Mouse (Mus musculus) adrenal gland, adult 10 weeks (tissue): ENCODE data around the gene Fgr. TPM values are rescaled to one million over a fixed set of nuclear protein-coding genes. Genes with fewer than 3 reads are reported as not detected.

Experiments used
- polyA plus RNA-seq: library from polyadenylated mRNA; stranded (reverse); fragments of 350-450 nt; fragmentation: Illumina TruSeq; extraction: RNeasy Lipid Tissue Mini Kit (QIAGEN cat#74804); gene quantifications from one replicate; pipeline ENCODE4 v1.2.3, GENCODE M21; 2014; ENCODE audit warnings: low read depth, low replicate concordance

Fgr gene
- 0.23 TPM for polyA plus RNA-seq

DNA sequence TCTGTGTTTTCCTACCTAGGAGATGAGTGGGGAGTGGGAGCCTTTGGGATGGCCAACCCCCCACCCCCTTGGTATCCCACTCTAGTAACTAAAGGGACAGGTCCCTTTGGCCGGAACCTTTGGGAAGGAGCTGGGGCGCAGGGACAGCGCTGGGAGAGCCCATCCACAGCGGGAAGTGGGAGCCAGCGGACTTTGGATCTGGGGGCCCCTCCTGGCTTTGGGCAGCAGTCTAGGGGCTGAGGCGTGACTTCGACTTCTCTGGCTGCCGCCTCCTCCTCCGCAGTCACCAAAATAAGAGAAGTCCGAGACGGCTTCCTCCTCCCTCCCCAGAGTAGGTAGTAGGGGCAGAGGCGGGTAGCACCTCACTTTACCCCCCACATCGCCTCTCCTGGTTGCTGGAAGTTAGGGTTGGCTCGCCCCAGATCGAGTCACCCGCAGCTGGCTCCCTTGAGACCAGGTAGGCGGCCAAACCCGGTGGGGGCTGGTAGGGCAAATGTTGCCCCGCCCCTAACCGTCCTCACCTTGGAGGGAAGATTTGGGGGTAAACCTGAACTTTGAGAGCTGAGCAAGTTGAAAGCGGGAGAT, at the start of gene Fgr:
Gene Fgr, plus strand, starts transcription at position 282 of the 585 bp plus-strand sequence.

DNA sequence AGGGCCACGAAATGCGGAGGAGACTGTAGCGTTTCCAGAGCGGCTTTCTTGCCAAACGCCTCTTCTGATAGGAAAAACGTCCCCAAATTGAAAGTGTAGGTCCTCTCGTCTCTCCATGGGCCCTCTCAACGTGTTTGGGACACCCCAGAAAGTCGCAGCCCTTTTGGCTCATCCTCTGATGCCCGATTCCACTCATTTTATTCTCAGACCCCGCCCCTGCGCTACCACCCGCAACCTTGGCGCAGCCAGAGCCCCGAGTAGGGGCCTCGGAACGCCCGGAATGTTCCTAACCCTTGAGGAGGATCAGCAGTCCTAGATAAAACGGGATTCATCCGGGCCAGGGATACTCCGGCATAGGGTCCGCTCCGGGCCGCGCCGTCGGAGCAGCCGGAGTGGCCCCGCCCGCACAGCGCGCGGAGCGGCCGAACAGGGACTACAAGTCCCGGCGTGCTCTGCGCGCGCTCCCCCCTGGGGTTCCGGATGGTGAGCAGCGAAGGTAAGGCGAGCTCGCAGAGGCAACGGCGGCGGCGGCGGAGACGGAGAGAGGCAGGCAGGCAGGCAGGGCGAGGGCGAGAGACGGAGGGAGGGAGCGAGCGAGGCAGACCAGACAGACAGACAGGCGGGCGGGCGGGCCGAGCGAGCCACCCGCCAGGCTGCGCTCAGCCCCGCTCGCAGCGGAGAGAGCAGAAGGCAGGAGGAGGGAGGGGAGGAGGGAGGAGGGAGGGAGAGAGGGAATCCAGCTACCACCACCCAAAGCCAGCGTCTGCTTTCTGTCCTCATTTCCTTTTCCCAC, 37.3 kb downstream of the Fgr start, which contains the start of gene Ahdc1:
Gene Ahdc1, plus strand, starts transcription at position 233 of the 793 bp plus-strand sequence.

Other genes with a start within 250 kb of the Fgr start
- 4.1 TPM for gene Xkr8, start 241.5 kb upstream of the Fgr start, polyA plus RNA-seq
- gene Smpdl3b, start 216.8 kb upstream of the Fgr start, polyA plus RNA-seq = 2.1 TPM
- gene Rpa2, start 205.8 kb upstream of the Fgr start, polyA plus RNA-seq = 6.5 TPM
- 0.47 TPM for gene Themis2, start 177.7 kb upstream of the Fgr start, polyA plus RNA-seq
- 13.7 TPM for gene Ppp1r8, start 130.9 kb upstream of the Fgr start, polyA plus RNA-seq
- 160 TPM for gene Stx12, start 89.6 kb upstream of the Fgr start, polyA plus RNA-seq
- 34.8 TPM for gene Fam76a, start 51.5 kb upstream of the Fgr start, polyA plus RNA-seq
- 9.5 TPM for gene Ahdc1, start 37.2 kb downstream of the Fgr start, polyA plus RNA-seq
- 124 TPM for gene Wasf2, start 156.4 kb downstream of the Fgr start, polyA plus RNA-seq
- gene Cd164l2, start 238.0 kb downstream of the Fgr start, polyA plus RNA-seq = not detected
- not detected for gene Gpr3, start 238.4 kb downstream of the Fgr start, polyA plus RNA-seq